Mouse (Mus musculus): ENCODE measurements around the gene Higd1c. TPM values are rescaled to one million over a fixed set of nuclear protein-coding genes. Genes with fewer than 3 reads are reported as not detected.

The Higd1c gene
- polyA plus RNA-seq, 1 experiment from 2014 or later, result 0.47 TPM

Other genes with a start within 250 kb of the Higd1c start
- gene Atf1, start 136.7 kb upstream of the Higd1c start, polyA plus RNA-seq (2016; fragmentation: Nextera tagmentation; extraction: Ambion mirVana), result 22.9 and 34.4 TPM in 2 replicates
- gene Tmprss12, start 83.7 kb upstream of the Higd1c start, polyA plus RNA-seq (2016; fragmentation: Nextera tagmentation; extraction: Ambion mirVana), result not detected in 2 replicates
- gene Mettl7a1, start 60.4 kb upstream of the Higd1c start, polyA plus RNA-seq (2016; fragmentation: Nextera tagmentation; extraction: Ambion mirVana), result 3.8 and 5.5 TPM in 2 replicates
- not detected in 2 replicates for gene Mettl7a3, start 29.6 kb upstream of the Higd1c start, polyA plus RNA-seq (2016; fragmentation: Nextera tagmentation; extraction: Ambion mirVana)
- gene Methig1, start 11.4 kb upstream of the Higd1c start, polyA plus RNA-seq (2016; fragmentation: Nextera tagmentation; extraction: Ambion mirVana), result 0.21 TPM in 1 of 2 replicates, not detected in the other
- gene Mettl7a2, start 11.3 kb upstream of the Higd1c start, polyA plus RNA-seq (2016; fragmentation: Nextera tagmentation; extraction: Ambion mirVana), result not detected in 2 replicates
- gene Gm5475, start 57.6 kb downstream of the Higd1c start, polyA plus RNA-seq (2016; fragmentation: Nextera tagmentation; extraction: Ambion mirVana), result not detected in 2 replicates
- 25.1 and 26.2 TPM in 2 replicates for gene Slc11a2, start 60.5 kb downstream of the Higd1c start, polyA plus RNA-seq (2016; fragmentation: Nextera tagmentation; extraction: Ambion mirVana)
- gene Letmd1, start 104.5 kb downstream of the Higd1c start, polyA plus RNA-seq (2016; fragmentation: Nextera tagmentation; extraction: Ambion mirVana), result 38.0 and 41.2 TPM in 2 replicates
- 20.9 and 26.2 TPM in 2 replicates for gene Csrnp2, start 130.9 kb downstream of the Higd1c start, polyA plus RNA-seq (2016; fragmentation: Nextera tagmentation; extraction: Ambion mirVana)
- 34.6 and 36.9 TPM in 2 replicates for gene Tfcp2, start 187.5 kb downstream of the Higd1c start, polyA plus RNA-seq (2016; fragmentation: Nextera tagmentation; extraction: Ambion mirVana)
- gene Pou6f1, start 235.4 kb downstream of the Higd1c start, polyA plus RNA-seq (2016; fragmentation: Nextera tagmentation; extraction: Ambion mirVana), result 4.5 and 9.8 TPM in 2 replicates

Data from hindbrain, embryonic 10.5 days (tissue).